Mouse (Mus musculus): ENCODE results near the gene Gm45208.

DNA sequence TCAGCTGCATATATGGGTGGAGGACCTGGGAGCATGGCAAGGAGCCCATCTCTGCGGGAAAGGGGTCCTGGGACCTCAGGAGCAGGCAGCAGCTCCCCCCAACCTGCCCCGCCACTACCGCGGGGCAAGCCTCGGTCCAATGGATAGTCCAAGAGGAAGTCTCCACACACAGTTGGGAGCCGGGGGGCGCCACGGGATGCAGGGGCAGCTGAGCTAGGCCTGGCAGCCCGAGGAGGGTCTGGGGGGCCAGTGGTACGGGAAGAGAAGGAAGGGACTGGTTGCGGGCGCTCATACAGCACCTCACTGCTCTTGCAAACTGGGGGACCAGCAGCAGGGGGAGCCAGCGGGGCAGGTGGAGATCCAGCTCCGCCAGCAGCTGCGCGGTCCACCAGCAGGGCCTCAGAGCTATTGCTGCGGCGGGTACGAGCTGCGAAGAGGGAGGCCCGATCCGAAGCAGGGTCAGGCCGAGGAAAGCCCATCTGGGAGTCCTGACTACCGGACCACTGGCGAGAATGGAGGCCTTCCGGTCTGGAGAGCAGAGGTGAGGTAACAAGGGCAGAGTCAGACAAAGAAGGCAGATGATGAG is 11.6 kb downstream of the Gm45208 start:
- TF ChIP-seq CTCF (IDR thresholded peaks at IDR 0.05; ENCODE audit: borderline replicate concordance, control insufficient read depth, extremely low read depth, insufficient read depth, low read length, poor library complexity) (peak; percentile 72; the same call in 1 of the 2 replicates), POLR2A (IDR thresholded peaks at IDR 0.05; ENCODE audit: control insufficient read depth, extremely low read depth, insufficient read depth, low read length, poor library complexity) (no peak)
